In genomic region chr5:64865219-64865964, GRCm38 (mm10) we compare ENCODE assay signal across 10 mouse cellular contexts.
A peak's percentile ranks its signal among the peaks of the same experiment; 100 is the strongest.
DNase-seq lines count a peak whose midpoint lies in the region; ATAC-seq and TF ChIP-seq lines count a peak whose summit lies in the region.
"Had no signal": no experiment of that assay in that cellular context is flagged by ENCODE, and none has a peak within 500 bp of the region (broad histone marks: within the 10 kb centered on the region; RNA-seq: fewer than 3 reads in every experiment).

No protein-coding gene starts in this region.

- H3K27ac ChIP-seq in liver, adult 2 months (replicated peaks; ENCODE audit: insufficient read depth, low read depth, low read length), result 0 out of 2 replicates have a peak overlapping the region, but pooled peaks have one; percentile 2

- ATAC-seq in neutrophil, adult 5-6 weeks (ENCODE audit: extremely low read depth, insufficient number of reproducible peaks, low FRiP score, poor library complexity, severe bottlenecking), result peak; percentile 7; the same call in 1 of the 2 replicates
- ATAC-seq in inflammation-experienced regulatory T-cells, adult 6 months, result no peak
- ATAC-seq: midbrain, embryonic 16.5 days had no signal

- H3K36me3 ChIP-seq in liver, adult 2 months (ENCODE audit: control insufficient read depth, insufficient read depth, low read length), result no peaks in the 10 kb centered on the region

- H3K27me3 ChIP-seq in liver, adult 2 months (ENCODE audit: control insufficient read depth, insufficient read depth, low read length), result no peaks in the 10 kb centered on the region

- DNase-seq in liver, adult 2 months (ENCODE audit: extremely low read depth, low read depth, low spot score), result no peak
- no peak for DNase-seq in liver
- peak; percentile 23 for DNase-seq in T-cell, adult 2 months (ENCODE audit: low spot score)
- peak; percentile 14 for DNase-seq in large intestine, adult 2 months (ENCODE audit: low read depth, low spot score)
- DNase-seq in right cerebral cortex, postnatal 36 days (ENCODE audit: low spot score in 2 of 2), result no peak
- DNase-seq: cerebellum, postnatal 14 days; right cerebral cortex, adult 18-20 months had no signal

- 85% methylated on average over 12 of the region's 12 CpGs for WGBS in liver, adult 2 months
- 42% methylated on average over 12 of the region's 12 CpGs for WGBS in large intestine, adult 2 months

- no peak overlapping the region for H3K9ac ChIP-seq in liver, adult 2 months (ENCODE audit: low read depth, low read length)

- peaks cover 13% of the 10 kb centered on the region for H3K4me1 ChIP-seq in liver, adult 2 months (ENCODE audit: control insufficient read depth, insufficient read depth, low read length)

- TF ChIP-seq CTCF in liver, adult 2 months (IDR thresholded peaks at IDR 0.05; ENCODE audit: low read depth, low read length), result no peak

- no peak for TF ChIP-seq POLR2A in liver, adult 2 months (IDR thresholded peaks at IDR 0.05; ENCODE audit: extremely low read depth, insufficient read depth, low read length)

- no peak overlapping the region for H3K4me3 ChIP-seq in liver, adult 2 months (ENCODE audit: insufficient read depth, low read depth, low read length)

- H3K79me2 ChIP-seq in liver, adult 2 months (ENCODE audit: control insufficient read depth, insufficient read depth, low read length), result no peaks in the 10 kb centered on the region

Comparison
In these comparisons a context has a peak if more than half of its experiments do, and no peak if none do; other contexts are left out.
1. DNase-seq: peak in T-cell, adult 2 months (single experiment) and large intestine, adult 2 months (single experiment); none in liver, adult 2 months (single experiment), liver (single experiment) and right cerebral cortex, postnatal 36 days (0 of 2).